Mouse (Mus musculus) lung, embryonic 15.5 days (tissue): ENCODE measurements around the gene Zswim5. TPM values are rescaled to one million over a fixed set of nuclear protein-coding genes. Genes with fewer than 3 reads are reported as not detected.
A peak's percentile ranks its signal among the peaks of the same experiment; 100 is the strongest.

ENCODE experiments used
- ATAC-seq: fragments of 200-750 bp; cut with Nextera tagmentation; 2 replicates; pipeline ENCODE4 v1.8.0; 2017; ENCODE audit warnings: moderate number of reproducible peaks, borderline replicate concordance; ENCODE audit not compliant: low FRiP score, low TSS enrichment; ENCODE audit errors: extremely low read depth
- H3K27ac ChIP-seq: fragments of 300-500 bp; sonication (generic); 2 replicates; pipeline ENCODE4 v1.5.1; 2015; ENCODE audit warnings: moderate library complexity, mild to moderate bottlenecking, inconsistent platforms
- H3K27me3 ChIP-seq: fragments of 300-500 bp; sonication (generic); 2 replicates; pipeline ENCODE4 v1.6.1; 2015; ENCODE audit warnings: inconsistent platforms
- H3K36me3 ChIP-seq: fragments of 300-500 bp; sonication (generic); 2 replicates; pipeline ENCODE4 v1.6.1; 2015; ENCODE audit warnings: inconsistent platforms
- H3K4me1 ChIP-seq: fragments of 300-500 bp; sonication (generic); 2 replicates; pipeline ENCODE4 v1.6.1; 2015; ENCODE audit warnings: inconsistent platforms
- H3K4me2 ChIP-seq: fragments of 300-500 bp; sonication (generic); 2 replicates; pipeline ENCODE4 v1.6.1; 2015; ENCODE audit warnings: inconsistent platforms, mild to moderate bottlenecking, moderate library complexity
- H3K4me3 ChIP-seq: fragments of 300-500 bp; sonication (generic); 2 replicates; pipeline ENCODE4 v1.5.1; 2015; ENCODE audit warnings: mild to moderate bottlenecking, inconsistent platforms
- H3K9ac ChIP-seq: fragments of 300-500 bp; sonication (generic); 2 replicates; pipeline ENCODE4 v1.6.1; 2015; ENCODE audit warnings: inconsistent platforms
- H3K9me3 ChIP-seq: fragments of 300-500 bp; sonication (generic); 2 replicates; pipeline ENCODE4 v1.6.1; 2016; ENCODE audit warnings: inconsistent platforms
- WGBS: fragments of 180-500 bp; shearing (Covaris S2); methylation state at CpG from one replicate; pipeline ENCODE4 v1.1.7; 2015; 5-methylcytosine and 5-hydroxymethylcytosine counted together
- polyA plus RNA-seq: library from polyadenylated mRNA; unstranded; fragments of >200 nt; fragmentation: Nextera tagmentation; extraction: Ambion mirVana; gene quantifications from 2 replicates; pipeline ENCODE4 v1.2.1, GENCODE M21; 2015

Gene Zswim5
- polyA plus RNA-seq, 1 experiment from 2014 or later = 0.56 TPM

DNA sequence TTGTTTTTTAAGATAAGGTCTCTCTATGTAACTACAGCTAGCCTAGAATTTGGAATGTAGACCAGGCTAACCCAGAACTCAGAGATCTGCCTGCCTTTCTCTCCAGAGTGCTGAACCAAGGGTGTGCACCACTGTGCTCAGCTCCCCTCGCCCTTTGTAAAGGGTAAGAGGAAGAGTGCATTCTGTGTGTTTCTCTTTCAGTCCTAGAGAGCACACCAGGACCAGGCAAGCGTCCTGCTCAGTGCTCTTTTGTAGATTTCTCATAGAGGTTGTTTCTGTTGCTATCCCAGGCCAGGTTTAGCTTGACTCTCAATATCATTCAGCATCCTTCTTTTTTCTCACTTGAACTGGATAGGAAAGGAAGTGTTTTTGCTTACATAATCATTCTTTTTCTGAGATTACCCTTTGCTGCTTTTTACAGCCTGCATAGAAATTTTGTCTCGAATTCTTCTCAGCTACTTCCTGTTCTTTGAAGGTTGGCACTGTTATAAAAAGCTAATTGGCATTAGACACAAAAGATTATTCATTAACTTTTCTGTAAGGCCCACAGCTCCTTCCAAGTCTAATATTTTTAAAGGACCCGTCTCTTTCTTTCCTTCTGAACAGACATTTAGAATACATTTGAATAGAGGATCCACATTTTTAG lies 51.0 kb downstream of the Zswim5 start:
- Histone ChIP-seq H3K4me2 (no peak overlapping the region), H3K4me3 (no peak overlapping the region), H3K27me3 (no peaks in the 10 kb centered on the region), H3K36me3 (no peaks in the 10 kb centered on the region), H3K9ac (no peak overlapping the region), H3K4me1 (no peaks in the 10 kb centered on the region), H3K27ac (no peak overlapping the region), H3K9me3 (no peaks in the 10 kb centered on the region)
- no peak for ATAC-seq
- WGBS = 45% methylated on average over 4 of the region's 4 CpGs

DNA sequence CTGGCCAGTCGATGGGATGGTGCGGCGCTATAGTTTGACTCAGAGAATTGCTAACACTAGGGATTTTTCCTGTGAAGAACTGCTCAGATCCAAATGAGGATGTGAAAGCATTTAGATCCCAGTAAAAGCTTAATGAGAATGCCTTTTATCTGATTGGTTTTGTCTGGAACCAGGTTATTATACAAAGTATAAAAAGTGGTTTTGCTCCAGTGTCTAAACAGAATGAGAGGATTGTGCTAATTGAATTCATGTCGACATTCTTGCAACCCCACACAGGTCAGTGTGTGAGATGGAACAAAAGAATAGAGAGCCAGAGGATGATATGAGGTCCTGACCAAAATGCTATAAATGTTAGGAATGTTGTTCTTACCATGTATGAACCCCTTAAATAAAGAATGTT lies 62.4 kb downstream of the Zswim5 start:
- H3K9ac ChIP-seq = no peak overlapping the region
- H3K27ac ChIP-seq = no peak overlapping the region
- no peak overlapping the region for H3K4me2 ChIP-seq
- ATAC-seq = no peak
- no peaks in the 10 kb centered on the region for H3K4me1 ChIP-seq
- no peaks in the 10 kb centered on the region for H3K9me3 ChIP-seq
- no peak overlapping the region for H3K4me3 ChIP-seq
- no peaks in the 10 kb centered on the region for H3K27me3 ChIP-seq
- 83% methylated on average over 4 of the region's 4 CpGs for WGBS
- no peaks in the 10 kb centered on the region for H3K36me3 ChIP-seq

DNA sequence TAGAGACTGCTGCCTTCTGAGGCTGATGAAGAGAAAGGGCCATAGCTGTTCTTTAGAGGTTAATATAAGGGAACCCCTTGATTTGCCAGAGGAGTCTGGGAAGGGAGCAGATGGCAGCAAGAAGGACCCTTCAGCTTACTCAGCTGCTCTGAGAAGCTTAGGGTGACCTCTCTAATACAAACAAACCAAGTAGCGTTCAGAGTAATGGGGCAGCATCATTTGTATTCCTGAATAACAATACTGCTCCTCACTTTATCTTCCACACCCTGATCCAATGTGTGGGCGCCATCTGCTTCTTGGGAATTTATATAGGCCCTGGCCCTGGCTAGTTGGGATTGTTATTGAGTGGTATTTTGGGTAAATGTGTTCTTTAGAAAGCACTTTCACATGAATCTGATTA lies 65.5 kb downstream of the Zswim5 start:
- no peak overlapping the region for H3K4me3 ChIP-seq
- no peaks in the 10 kb centered on the region for H3K4me1 ChIP-seq
- no peak for ATAC-seq
- H3K27ac ChIP-seq = no peak overlapping the region
- no peaks in the 10 kb centered on the region for H3K36me3 ChIP-seq
- WGBS = 37% methylated on average over 2 of the region's 2 CpGs
- no peaks in the 10 kb centered on the region for H3K27me3 ChIP-seq
- no peak overlapping the region for H3K4me2 ChIP-seq
- no peaks in the 10 kb centered on the region for H3K9me3 ChIP-seq
- H3K9ac ChIP-seq = no peak overlapping the region

DNA sequence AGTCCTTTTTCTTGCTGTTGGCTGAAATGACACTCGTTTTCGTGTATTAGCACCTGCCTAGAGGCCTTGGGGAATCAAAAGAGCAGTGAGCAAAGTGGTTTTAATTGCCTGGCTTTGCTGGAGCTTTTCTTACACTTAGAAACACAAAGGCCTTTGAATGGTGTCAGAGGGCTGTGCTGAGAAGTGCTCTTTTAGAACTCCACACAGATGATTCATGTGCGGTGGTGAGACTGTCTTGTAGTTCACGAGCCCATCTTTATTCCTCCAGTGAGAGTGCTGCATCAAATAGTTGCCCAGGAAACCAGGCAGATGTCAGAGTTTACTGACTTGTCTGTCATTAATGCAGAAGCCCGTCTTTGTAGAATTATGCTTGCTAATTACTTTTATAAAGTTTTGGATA lies 66.9 kb downstream of the Zswim5 start:
- Histone ChIP-seq H3K9me3 (no peaks in the 10 kb centered on the region), H3K4me2 (no peak overlapping the region), H3K27ac (no peak overlapping the region), H3K9ac (no peak overlapping the region), H3K36me3 (no peaks in the 10 kb centered on the region), H3K4me1 (no peaks in the 10 kb centered on the region), H3K27me3 (no peaks in the 10 kb centered on the region), H3K4me3 (no peak overlapping the region)
- ATAC-seq = no peak
- 54% methylated on average over 5 of the region's 5 CpGs for WGBS

DNA sequence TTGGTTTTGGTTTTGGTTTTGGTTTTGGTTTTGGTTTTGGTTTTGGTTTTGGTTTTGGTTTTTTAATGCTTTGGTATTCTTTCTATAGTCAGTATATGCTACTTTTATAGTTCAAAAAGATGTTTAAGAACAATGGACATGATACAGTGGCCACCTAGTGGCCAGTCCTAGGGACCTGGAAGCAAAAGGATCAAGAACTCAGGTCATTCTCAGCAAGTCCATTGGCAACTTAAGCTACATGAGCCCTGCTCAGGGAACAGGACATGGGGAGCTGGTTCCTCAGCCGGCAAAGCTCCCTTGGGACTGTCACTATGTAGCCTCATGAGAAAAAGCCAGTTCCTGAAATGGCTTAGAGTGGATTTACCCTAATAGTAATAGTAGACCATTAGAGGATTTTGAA lies 74.5 kb downstream of the Zswim5 start:
- H3K4me1 ChIP-seq = no peaks in the 10 kb centered on the region
- no peaks in the 10 kb centered on the region for H3K27me3 ChIP-seq
- H3K27ac ChIP-seq = no peak overlapping the region
- no peak overlapping the region for H3K4me2 ChIP-seq
- no peak for ATAC-seq
- no peaks in the 10 kb centered on the region for H3K36me3 ChIP-seq
- no peak overlapping the region for H3K9ac ChIP-seq
- no peaks in the 10 kb centered on the region for H3K9me3 ChIP-seq
- 43% methylated on average over 1 of the region's 1 CpGs for WGBS
- H3K4me3 ChIP-seq = no peak overlapping the region

DNA sequence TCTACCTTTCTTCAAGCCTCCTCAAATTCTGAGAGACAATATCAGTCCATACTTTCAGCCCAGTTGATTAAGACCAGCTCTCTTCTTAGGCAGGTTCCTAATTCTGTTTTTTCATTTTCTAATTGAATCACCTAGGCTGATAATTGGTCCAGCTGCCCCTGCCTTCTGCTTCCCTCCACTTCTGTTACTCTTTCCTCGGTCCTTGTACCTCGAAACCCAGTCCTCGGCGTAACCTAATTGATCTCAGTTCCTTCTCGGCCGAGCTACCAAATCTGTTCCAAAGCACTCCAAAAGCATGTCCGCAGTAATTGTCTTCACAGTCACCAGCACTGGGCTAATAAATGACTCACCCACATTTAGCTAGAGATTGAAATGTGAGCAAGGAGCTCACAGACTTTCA lies 77.8 kb downstream of the Zswim5 start:
- no peak overlapping the region for H3K4me2 ChIP-seq
- no peak for ATAC-seq
- no peak overlapping the region for H3K9ac ChIP-seq
- no peaks in the 10 kb centered on the region for H3K27me3 ChIP-seq
- 90% methylated on average over 7 of the region's 7 CpGs for WGBS
- no peaks in the 10 kb centered on the region for H3K4me1 ChIP-seq
- H3K36me3 ChIP-seq = no peaks in the 10 kb centered on the region
- no peak overlapping the region for H3K4me3 ChIP-seq
- H3K27ac ChIP-seq = no peak overlapping the region
- H3K9me3 ChIP-seq = no peaks in the 10 kb centered on the region

DNA sequence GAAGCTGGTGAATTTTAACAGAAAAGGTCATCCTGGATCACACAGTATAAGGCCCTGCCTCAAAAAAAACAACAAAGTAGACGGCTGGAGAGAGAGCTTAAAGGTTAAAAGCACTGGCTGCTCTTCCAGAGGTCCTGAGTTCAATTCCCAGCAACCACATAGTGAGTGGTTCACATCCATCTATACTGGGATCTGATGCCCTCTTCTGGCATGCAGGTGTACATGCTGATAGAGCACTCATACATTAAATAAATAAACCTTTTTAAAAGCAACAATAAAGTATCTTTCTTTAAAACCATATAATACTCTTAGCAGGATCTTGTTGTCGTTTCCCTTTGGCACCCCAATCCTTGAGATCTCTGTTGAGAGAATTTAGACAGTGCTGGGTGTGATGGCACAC lies 99.3 kb downstream of the Zswim5 start:
- Histone ChIP-seq H3K4me2 (no peak overlapping the region), H3K9ac (no peak overlapping the region), H3K4me1 (no peaks in the 10 kb centered on the region), H3K27me3 (no peaks in the 10 kb centered on the region), H3K9me3 (no peaks in the 10 kb centered on the region), H3K4me3 (no peak overlapping the region), H3K36me3 (no peaks in the 10 kb centered on the region), H3K27ac (no peak overlapping the region)
- no peak for ATAC-seq
- 53% methylated on average over 2 of the region's 2 CpGs for WGBS

DNA sequence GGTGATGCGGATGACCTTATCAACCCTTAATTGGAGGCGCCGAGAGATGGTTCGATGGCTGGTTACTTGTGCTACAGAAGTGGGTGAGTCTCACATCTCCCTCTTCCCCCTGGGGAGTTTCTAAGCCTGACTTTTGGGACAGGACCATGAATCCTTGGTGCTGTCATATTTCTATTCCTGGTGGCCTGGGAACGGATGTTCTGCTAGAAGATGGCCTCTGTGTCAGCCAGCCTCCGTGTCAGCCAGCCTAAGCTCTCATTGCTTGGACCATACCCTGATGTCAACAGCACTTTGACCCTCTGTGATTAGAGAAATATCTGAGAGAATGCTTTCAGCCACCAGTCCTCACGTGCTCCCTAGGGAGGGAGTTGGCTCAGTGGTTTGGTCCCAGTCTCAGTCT lies 108.5 kb downstream of the Zswim5 start:
- Histone ChIP-seq H3K4me1 (no peaks in the 10 kb centered on the region), H3K9ac (no peak overlapping the region), H3K4me2 (no peak overlapping the region), H3K27me3 (no peaks in the 10 kb centered on the region), H3K27ac (no peak overlapping the region), H3K4me3 (no peak overlapping the region), H3K36me3 (peaks cover 8% of the 10 kb centered on the region; the same call in 1 of the 2 replicates), H3K9me3 (no peaks in the 10 kb centered on the region)
- ATAC-seq = no peak
- WGBS = 84% methylated on average over 7 of the region's 7 CpGs

DNA sequence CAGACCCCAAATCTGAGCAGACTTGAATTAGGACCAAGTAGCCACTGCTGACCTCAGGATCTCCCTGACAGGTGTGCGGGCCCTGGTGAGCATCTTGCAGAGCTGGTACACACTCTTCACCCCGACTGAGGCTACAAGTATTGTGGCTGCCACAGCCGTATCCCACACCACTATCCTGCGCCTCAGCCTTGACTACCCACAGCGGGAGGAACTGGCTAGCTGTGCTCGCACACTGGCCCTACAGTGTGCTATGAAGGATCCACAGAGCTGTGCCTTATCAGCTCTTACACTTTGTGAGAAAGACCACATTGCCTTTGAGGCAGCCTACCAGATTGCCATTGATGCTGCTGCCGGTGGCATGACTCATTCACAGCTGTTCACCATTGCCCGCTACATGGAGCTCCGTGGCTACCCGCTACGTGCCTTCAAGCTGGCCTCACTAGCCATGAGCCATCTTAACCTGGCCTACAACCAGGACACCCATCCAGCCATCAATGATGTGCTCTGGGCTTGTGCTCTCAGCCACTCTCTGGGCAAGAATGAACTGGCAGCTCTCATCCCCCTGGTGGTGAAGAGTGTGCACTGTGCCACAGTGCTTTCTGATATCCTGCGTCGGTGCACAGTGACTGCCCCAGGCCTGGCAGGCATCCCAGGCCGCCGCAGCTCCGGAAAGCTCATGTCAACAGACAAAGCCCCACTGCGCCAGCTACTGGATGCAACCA lies 109.4 kb downstream of the Zswim5 start:
- Histone ChIP-seq H3K36me3 (peaks cover 8% of the 10 kb centered on the region; the same call in 1 of the 2 replicates), H3K4me1 (no peaks in the 10 kb centered on the region), H3K9me3 (no peaks in the 10 kb centered on the region), H3K4me3 (no peak overlapping the region), H3K27me3 (no peaks in the 10 kb centered on the region), H3K9ac (no peak overlapping the region), H3K4me2 (no peak overlapping the region), H3K27ac (no peak overlapping the region)
- peak; percentile 77 for ATAC-seq
- 57% methylated on average over 17 of the region's 17 CpGs for WGBS

DNA sequence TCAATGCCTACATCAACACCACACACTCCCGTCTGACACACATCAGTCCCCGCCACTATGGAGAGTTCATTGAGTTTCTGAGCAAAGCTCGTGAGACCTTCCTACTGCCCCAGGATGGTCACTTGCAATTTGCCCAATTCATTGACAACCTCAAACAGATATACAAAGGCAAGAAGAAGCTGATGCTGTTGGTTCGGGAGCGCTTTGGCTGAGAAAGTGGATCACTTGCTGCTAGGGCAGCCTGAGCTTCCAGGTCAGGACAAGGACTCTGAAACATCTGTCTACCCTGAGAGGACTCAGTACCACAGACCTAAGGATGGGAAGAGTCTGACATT lies 109.9 kb downstream of the Zswim5 start:
- no peak for ATAC-seq
- Histone ChIP-seq H3K27ac (no peak overlapping the region), H3K4me2 (no peak overlapping the region), H3K27me3 (no peaks in the 10 kb centered on the region), H3K9ac (no peak overlapping the region), H3K4me1 (no peaks in the 10 kb centered on the region), H3K9me3 (no peaks in the 10 kb centered on the region), H3K4me3 (no peak overlapping the region), H3K36me3 (peaks cover 8% of the 10 kb centered on the region; the same call in 1 of the 2 replicates)
- WGBS = 63% methylated on average over 5 of the region's 5 CpGs

DNA sequence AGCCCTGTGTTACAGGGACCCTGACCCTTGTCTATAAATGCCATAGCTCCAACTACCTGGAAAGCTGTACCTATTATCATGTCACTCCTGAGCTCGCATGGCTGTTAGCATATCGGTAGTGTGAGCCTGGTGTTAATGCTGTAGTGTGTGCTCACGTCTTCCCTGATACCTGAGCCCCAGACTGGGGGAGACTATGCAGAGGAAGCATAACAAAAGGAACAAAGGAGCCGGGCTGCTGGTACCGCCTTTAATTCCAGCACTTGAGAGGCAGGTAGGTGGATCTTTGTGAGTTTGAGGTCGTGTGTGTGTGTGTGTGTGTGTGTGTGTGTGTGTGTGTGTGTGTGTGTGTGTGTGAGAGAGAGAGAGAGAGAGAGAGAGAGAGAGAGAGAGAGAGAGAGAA lies 112.6 kb downstream of the Zswim5 start:
- ATAC-seq = no peak
- no peaks in the 10 kb centered on the region for H3K9me3 ChIP-seq
- H3K4me3 ChIP-seq = no peak overlapping the region
- peaks cover 14% of the 10 kb centered on the region for H3K4me1 ChIP-seq
- peaks cover 8% of the 10 kb centered on the region; the same call in 1 of the 2 replicates for H3K36me3 ChIP-seq
- no peak overlapping the region for H3K27ac ChIP-seq
- 56% methylated on average over 6 of the region's 6 CpGs for WGBS
- no peak overlapping the region for H3K9ac ChIP-seq
- no peak overlapping the region for H3K4me2 ChIP-seq
- H3K27me3 ChIP-seq = no peaks in the 10 kb centered on the region

DNA sequence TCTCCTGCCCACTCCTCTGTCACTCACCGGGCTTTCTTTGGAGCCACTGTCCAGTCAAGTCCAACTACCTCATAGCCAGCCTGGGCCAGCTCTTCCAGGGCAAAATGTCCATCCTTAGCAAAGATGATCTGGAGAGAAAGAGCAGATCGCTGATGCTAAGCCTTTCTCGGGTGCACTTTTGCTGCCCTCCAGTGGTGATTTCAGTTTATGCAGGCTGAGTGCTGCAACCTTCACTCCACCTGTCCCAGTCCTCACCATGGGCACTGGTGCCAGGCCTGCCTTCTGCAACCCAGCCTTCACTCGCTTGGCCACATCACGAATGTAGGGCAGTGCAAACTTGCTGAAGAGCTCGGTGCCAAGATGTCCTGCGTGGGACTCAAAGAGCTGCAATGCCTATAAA lies 114.2 kb downstream of the Zswim5 start:
- H3K27ac ChIP-seq = no peak overlapping the region
- ATAC-seq = no peak
- no peak overlapping the region for H3K9ac ChIP-seq
- 7% methylated on average over 7 of the region's 7 CpGs for WGBS
- H3K36me3 ChIP-seq = peaks cover 8% of the 10 kb centered on the region; the same call in 1 of the 2 replicates
- no peaks in the 10 kb centered on the region for H3K27me3 ChIP-seq
- no peak overlapping the region for H3K4me3 ChIP-seq
- H3K4me1 ChIP-seq = peaks cover 22% of the 10 kb centered on the region
- H3K4me2 ChIP-seq = no peak overlapping the region
- H3K9me3 ChIP-seq = no peaks in the 10 kb centered on the region
